Mouse (Mus musculus) neural tube, embryonic 14.5 days (tissue): ENCODE measurements around the gene 1700021F05Rik. TPM values are rescaled to one million over a fixed set of nuclear protein-coding genes. Genes with fewer than 3 reads are reported as not detected.
A peak's percentile ranks its signal among the peaks of the same experiment; 100 is the strongest.

ENCODE experiments used
- ATAC-seq: fragments of 200-750 bp; cut with Nextera tagmentation; 2 replicates; pipeline ENCODE4 v1.8.0; 2017; ENCODE audit warnings: low read depth, mild to moderate bottlenecking, moderate TSS enrichment, moderate library complexity
- H3K27ac ChIP-seq: fragments of 300-500 bp; sonication (generic); 2 replicates; pipeline ENCODE4 v1.5.1; 2014; ENCODE audit warnings: low read depth, mild to moderate bottlenecking, control low read depth, low read length, moderate library complexity, mixed read lengths
- H3K27me3 ChIP-seq: fragments of 300-500 bp; sonication (generic); 2 replicates; pipeline ENCODE4 v1.6.1; 2014; ENCODE audit warnings: low read length; ENCODE audit not compliant: control insufficient read depth, insufficient read depth
- H3K36me3 ChIP-seq: fragments of 300-500 bp; sonication (generic); 2 replicates; pipeline ENCODE4 v1.6.1; 2014; ENCODE audit warnings: low read length, mixed read lengths; ENCODE audit not compliant: control insufficient read depth, insufficient read depth
- H3K4me1 ChIP-seq: fragments of 300-500 bp; sonication (generic); 2 replicates; pipeline ENCODE4 v1.6.1; 2014; ENCODE audit warnings: low read length; ENCODE audit not compliant: control insufficient read depth, insufficient read depth
- H3K4me2 ChIP-seq: fragments of 300-500 bp; sonication (generic); 2 replicates; pipeline ENCODE4 v1.6.1; 2014; ENCODE audit warnings: mild to moderate bottlenecking, low read depth, low read length, control low read depth
- H3K4me3 ChIP-seq: fragments of 300-500 bp; sonication (generic); 2 replicates; pipeline ENCODE4 v1.5.1; 2014; ENCODE audit warnings: low read depth, low read length, control low read depth, mixed read lengths
- H3K9ac ChIP-seq: fragments of 300-500 bp; sonication (generic); replicated peaks from 2 replicates; pipeline ENCODE4 v1.6.1; 2014; ENCODE audit warnings: low read depth, mild to moderate bottlenecking, control low read depth, low read length, mixed read lengths
- H3K9me3 ChIP-seq: fragments of 300-500 bp; sonication (generic); 2 replicates; pipeline ENCODE4 v1.6.1; 2016; ENCODE audit warnings: low read length; ENCODE audit not compliant: control insufficient read depth
- WGBS: fragments of 180-500 bp; shearing (Covaris S2); extraction: QIAGEN DNeasy Blood & Tissue Kit; methylation state at CpG from one replicate; pipeline ENCODE4 v1.1.7; 2014; 5-methylcytosine and 5-hydroxymethylcytosine counted together
- polyA plus RNA-seq: library from polyadenylated mRNA; unstranded; fragments of >200 nt; fragmentation: Nextera tagmentation; extraction: Ambion mirVana; gene quantifications from 2 replicates; pipeline ENCODE4 v1.2.1, GENCODE M21; 2014

1700021F05Rik gene
- polyA plus RNA-seq, 1 experiment from 2014 or later = 76.5 TPM

DNA sequence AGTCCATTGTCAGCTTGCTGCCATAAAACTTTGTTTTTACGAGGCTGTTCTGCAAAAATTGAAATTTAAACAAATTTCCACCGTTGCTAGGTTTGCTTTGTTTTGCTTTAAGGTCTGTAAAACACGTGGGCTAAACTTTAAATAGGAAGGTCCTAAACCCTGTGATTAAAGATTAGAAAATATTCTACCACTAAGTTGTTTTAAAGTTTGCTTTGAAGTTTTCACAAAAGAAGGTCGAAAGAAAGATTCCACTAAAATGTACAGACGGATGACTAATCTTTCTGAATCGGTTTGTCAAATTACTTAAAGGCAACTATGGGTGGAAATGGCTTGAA is 37.2 kb upstream of the 1700021F05Rik start, which contains the start of gene Cd24a:
Gene Cd24a, plus strand, starts transcription at position 288 of the 335 bp plus-strand sequence.
- H3K27ac ChIP-seq = peak within 1 kb of the TSS; percentile 99
- under 1% methylated on average over 6 of the region's 6 CpGs for WGBS
- ATAC-seq = no peak
- H3K27me3 ChIP-seq = no peaks in the 10 kb centered on the region
- H3K9ac ChIP-seq = peak within 1 kb of the TSS; percentile 98
- peaks cover under 1% of the 10 kb centered on the region; the same call in 1 of the 2 replicates for H3K36me3 ChIP-seq
- H3K4me1 ChIP-seq = peaks cover 6% of the 10 kb centered on the region; the same call in 1 of the 2 replicates
- H3K4me3 ChIP-seq = peak within 1 kb of the TSS; percentile 71
- peak within 1 kb of the TSS; percentile 84 for H3K4me2 ChIP-seq
- no peaks in the 10 kb centered on the region for H3K9me3 ChIP-seq

DNA sequence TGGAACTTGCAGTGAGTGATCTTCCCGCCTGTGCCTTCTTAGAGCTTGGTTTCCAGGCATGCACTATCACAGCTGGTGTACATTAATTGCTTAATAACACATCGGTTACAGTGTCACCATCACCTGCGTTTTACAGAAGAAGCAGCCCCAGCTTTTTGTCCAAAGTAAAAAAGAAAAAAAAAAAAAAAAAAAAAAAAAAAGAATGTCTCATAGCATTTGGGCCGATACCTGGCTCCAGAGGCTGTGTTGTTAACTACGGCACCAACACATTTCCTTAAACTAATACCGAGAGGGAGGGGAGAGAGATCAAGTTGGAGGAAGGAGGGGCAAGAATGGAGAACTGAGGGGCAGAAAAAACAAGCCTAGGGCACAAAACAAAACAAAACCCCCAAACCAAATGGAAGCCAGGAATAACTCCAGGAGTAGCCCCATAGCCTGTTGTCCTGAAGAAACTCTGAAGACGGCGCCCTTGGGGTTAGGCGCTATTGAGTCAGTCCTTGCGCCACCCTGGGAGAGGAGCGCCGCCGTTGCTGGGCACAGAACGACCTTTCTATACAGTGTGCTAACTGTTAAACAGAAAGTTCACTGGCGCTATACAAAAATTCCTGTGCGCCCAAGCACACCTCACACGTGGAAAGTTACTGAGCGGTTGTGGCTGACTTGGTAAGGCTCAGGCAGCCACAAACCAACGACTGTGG is 36.7 kb upstream of the 1700021F05Rik start:
- no peaks in the 10 kb centered on the region; the same call in 1 of the 2 replicates for H3K36me3 ChIP-seq
- no peaks in the 10 kb centered on the region for H3K9me3 ChIP-seq
- H3K27me3 ChIP-seq = no peaks in the 10 kb centered on the region
- ATAC-seq = no peak
- H3K4me3 ChIP-seq = peak overlapping the region; percentile 71
- H3K4me2 ChIP-seq = peak overlapping the region; percentile 84
- H3K27ac ChIP-seq = no peak overlapping the region
- H3K4me1 ChIP-seq = peaks cover 6% of the 10 kb centered on the region; the same call in 1 of the 2 replicates
- 13% methylated on average over 19 of the region's 19 CpGs for WGBS
- no peak overlapping the region; the same call in 1 of the 2 replicates for H3K9ac ChIP-seq

DNA sequence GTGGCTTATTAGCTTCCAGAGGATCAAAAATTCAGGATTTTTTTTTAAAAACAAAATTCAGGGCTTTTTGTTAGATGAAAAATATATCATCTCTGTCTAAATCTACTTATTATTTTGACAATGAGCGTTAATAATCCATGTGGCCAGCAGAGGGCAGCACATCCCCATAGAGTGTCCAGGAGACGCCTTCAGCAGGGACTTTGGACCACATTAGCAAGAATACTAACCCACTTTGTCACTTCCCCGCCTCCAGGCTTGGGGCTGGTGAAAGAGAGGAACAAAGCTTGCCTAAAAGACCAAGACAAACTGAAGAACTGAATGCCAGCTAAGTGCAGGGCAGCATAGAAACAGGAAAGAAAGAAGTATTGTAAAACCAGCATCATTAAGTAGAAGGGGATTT is 34.2 kb upstream of the 1700021F05Rik start:
- Histone ChIP-seq H3K36me3 (no peaks in the 10 kb centered on the region), H3K9ac (no peak overlapping the region), H3K27ac (no peak overlapping the region), H3K9me3 (no peaks in the 10 kb centered on the region), H3K4me2 (no peak overlapping the region), H3K27me3 (no peaks in the 10 kb centered on the region), H3K4me1 (peaks cover 6% of the 10 kb centered on the region; the same call in 1 of the 2 replicates), H3K4me3 (no peak overlapping the region)
- ATAC-seq = no peak
- WGBS = 3% methylated on average over 3 of the region's 3 CpGs

DNA sequence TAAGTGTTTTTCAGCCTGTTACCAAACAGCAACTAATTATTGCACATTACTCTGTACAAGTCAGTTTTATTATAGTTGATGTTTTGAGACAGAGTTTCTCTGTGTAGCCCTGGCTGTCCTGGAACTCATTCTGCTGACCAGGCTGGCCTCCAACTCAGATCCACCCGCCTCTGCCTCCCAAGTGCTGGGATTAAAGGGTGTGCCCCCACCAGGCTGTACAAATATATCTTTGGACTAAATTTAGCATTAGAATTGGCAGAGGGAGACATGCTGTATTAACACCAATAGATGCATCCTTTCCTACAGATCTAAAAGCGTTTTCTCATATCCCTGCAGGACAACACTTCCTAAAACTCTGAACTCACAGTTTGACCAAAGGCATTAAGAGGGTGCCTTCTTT is 33.6 kb upstream of the 1700021F05Rik start:
- Histone ChIP-seq H3K9ac (no peak overlapping the region), H3K27me3 (no peaks in the 10 kb centered on the region), H3K36me3 (no peaks in the 10 kb centered on the region), H3K27ac (no peak overlapping the region), H3K4me1 (peaks cover 6% of the 10 kb centered on the region; the same call in 1 of the 2 replicates), H3K9me3 (no peaks in the 10 kb centered on the region), H3K4me2 (no peak overlapping the region), H3K4me3 (no peak overlapping the region)
- no peak for ATAC-seq
- 76% methylated on average over 2 of the region's 2 CpGs for WGBS

GRCm38 (mm10) chr10:43561311-43561710 is 20.5 kb upstream of the 1700021F05Rik start:
- 91% methylated on average over 2 of the region's 2 CpGs for WGBS
- H3K9ac ChIP-seq = no peak overlapping the region

GRCm38 (mm10) chr10:43560765-43561164 is 20.0 kb upstream of the 1700021F05Rik start:
- no peak for ATAC-seq
- no peaks in the 10 kb centered on the region for H3K4me1 ChIP-seq
- H3K27me3 ChIP-seq = no peaks in the 10 kb centered on the region
- no peak overlapping the region for H3K4me2 ChIP-seq
- no peaks in the 10 kb centered on the region for H3K9me3 ChIP-seq
- WGBS = 41% methylated on average over 2 of the region's 2 CpGs
- H3K36me3 ChIP-seq = no peaks in the 10 kb centered on the region
- no peak overlapping the region for H3K4me3 ChIP-seq
- no peak overlapping the region for H3K9ac ChIP-seq
- no peak overlapping the region for H3K27ac ChIP-seq

More at GRCm38 (mm10) chr10:43561311-43561710, 20.5 kb upstream of the 1700021F05Rik start:
- Histone ChIP-seq H3K4me3 (no peak overlapping the region), H3K9me3 (no peaks in the 10 kb centered on the region), H3K4me1 (no peaks in the 10 kb centered on the region), H3K4me2 (no peak overlapping the region), H3K27me3 (no peaks in the 10 kb centered on the region), H3K27ac (no peak overlapping the region), H3K36me3 (no peaks in the 10 kb centered on the region)
- ATAC-seq = no peak

DNA sequence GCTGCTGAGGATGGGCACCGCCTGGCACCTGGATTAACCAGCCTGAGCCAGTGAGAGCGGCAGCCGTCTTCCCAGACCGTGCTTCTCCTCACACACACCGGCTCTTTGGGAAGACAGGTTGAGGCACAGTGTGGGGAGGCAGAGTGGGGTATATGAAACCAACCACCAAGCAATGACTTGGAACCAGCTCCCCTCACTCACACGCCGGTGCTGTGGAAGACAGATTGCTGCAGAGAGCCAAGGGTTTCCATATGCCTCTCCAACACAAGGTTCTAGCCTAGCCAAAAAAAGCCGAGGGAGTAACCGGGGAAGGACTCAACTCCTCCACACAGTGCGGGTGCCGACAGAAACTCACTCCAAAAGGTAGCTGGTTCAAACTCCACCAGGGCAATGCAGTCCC is 18.5 kb upstream of the 1700021F05Rik start:
- Histone ChIP-seq H3K4me1 (no peaks in the 10 kb centered on the region), H3K27ac (no peak overlapping the region), H3K9ac (no peak overlapping the region), H3K36me3 (no peaks in the 10 kb centered on the region), H3K9me3 (no peaks in the 10 kb centered on the region), H3K4me3 (no peak overlapping the region), H3K4me2 (no peak overlapping the region), H3K27me3 (no peaks in the 10 kb centered on the region)
- WGBS = 84% methylated on average over 11 of the region's 11 CpGs
- no peak for ATAC-seq

DNA sequence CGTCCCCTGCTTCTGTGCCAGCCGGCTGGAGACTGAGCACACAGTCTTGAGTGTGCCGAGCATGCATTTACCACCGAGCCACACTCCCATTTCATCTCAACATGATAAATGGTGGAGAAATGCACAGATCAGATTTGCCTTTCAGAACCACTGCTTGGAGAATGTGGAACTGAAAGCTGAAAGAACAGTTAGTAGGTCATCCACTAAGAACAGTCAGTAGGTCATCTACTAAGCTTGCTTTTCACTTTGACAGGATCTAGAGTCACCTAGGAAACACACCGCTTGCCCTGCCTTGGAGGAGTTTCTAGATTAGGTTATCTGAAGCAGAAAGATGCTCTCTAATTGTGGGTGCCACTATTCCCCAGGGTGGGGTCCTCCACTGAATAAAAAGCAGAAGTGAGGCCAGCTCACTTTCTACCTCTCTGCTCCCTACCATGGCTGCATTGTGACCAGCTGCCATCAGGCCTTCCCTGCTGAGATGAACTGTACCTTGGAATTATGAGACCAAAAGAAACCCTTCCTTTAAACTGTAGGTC is 16.9 kb upstream of the 1700021F05Rik start:
- no peaks in the 10 kb centered on the region for H3K27me3 ChIP-seq
- H3K4me3 ChIP-seq = no peak overlapping the region
- no peak for ATAC-seq
- no peak overlapping the region for H3K27ac ChIP-seq
- no peak overlapping the region for H3K9ac ChIP-seq
- H3K9me3 ChIP-seq = no peaks in the 10 kb centered on the region
- no peaks in the 10 kb centered on the region for H3K36me3 ChIP-seq
- H3K4me2 ChIP-seq = no peak overlapping the region
- WGBS = 93% methylated on average over 5 of the region's 5 CpGs
- H3K4me1 ChIP-seq = no peaks in the 10 kb centered on the region

DNA sequence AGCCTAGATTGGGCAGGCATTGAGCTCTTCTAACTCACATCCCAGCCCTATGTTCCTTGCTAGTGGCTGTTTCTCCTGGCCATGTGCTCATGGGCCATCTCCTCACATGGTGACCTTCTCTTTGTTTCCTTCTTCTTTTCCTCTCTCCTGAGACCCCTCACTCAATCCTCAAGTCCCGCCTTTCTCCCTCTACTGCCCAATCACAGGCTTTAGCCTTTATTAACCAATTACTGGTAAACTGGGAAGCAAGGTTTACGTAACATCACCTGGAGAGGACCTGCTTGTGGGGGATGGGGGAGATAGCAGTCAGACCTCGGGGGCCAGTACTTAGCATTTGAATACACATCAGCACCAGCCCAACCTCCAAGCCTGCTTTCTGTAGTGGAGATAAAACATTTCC is 10.6 kb upstream of the 1700021F05Rik start:
- ATAC-seq = peak; percentile 75
- no peaks in the 10 kb centered on the region for H3K4me1 ChIP-seq
- H3K9ac ChIP-seq = no peak overlapping the region
- no peak overlapping the region for H3K4me3 ChIP-seq
- H3K27me3 ChIP-seq = no peaks in the 10 kb centered on the region
- H3K4me2 ChIP-seq = no peak overlapping the region
- H3K36me3 ChIP-seq = no peaks in the 10 kb centered on the region
- no peaks in the 10 kb centered on the region for H3K9me3 ChIP-seq
- H3K27ac ChIP-seq = no peak overlapping the region
- WGBS = 28% methylated on average over 3 of the region's 3 CpGs
